12 mouse cellular contexts compared by ENCODE assay signal in genomic region chr1:134913535-134913934, GRCm38 (mm10). TPM values are rescaled to one million over a fixed set of nuclear protein-coding genes. Genes with fewer than 3 reads are reported as not detected.
DNase-seq lines count a peak whose midpoint lies in the region; ATAC-seq and TF ChIP-seq lines count a peak whose summit lies in the region.
"Had no signal": no experiment of that assay in that cellular context is flagged by ENCODE, and none has a peak within 500 bp of the region (broad histone marks: within the 10 kb centered on the region; RNA-seq: fewer than 3 reads in every experiment).

No protein-coding gene starts in this region.

- TF ChIP-seq CTCF in heart, adult 2 months (IDR thresholded peaks at IDR 0.05): no peak

- H3K27me3 ChIP-seq in heart, adult 2 months (ENCODE audit: control insufficient read depth, insufficient read depth, low read length): no peaks in the 10 kb centered on the region
- H3K27me3 ChIP-seq: limb, embryonic 12.5 days; neural tube, embryonic 13.5 days had no signal

- intact Hi-C loops in heart, adult 2 months (cut with DNase I): loop anchor here (2.0 kb wide), 1 partner anchor 41 kb away; the partner anchor contains the start of gene Ppp1r12b
- intact Hi-C loops in heart, postnatal 10 days (cut with DNase I): no loop called here

- peak overlapping the region; percentile 86 for H3K27ac ChIP-seq in heart, adult 2 months
- H3K27ac ChIP-seq: limb, embryonic 12.5 days; neural tube, embryonic 13.5 days had no signal

- 52% methylated on average over 4 of the region's 4 CpGs for WGBS in heart, adult 2 months

- peaks cover under 1% of the 10 kb centered on the region for H3K79me2 ChIP-seq in heart, adult 2 months (replicated peaks; ENCODE audit: control insufficient read depth, insufficient read depth, low read length)

- TF ChIP-seq POLR2A in heart, adult 2 months (IDR thresholded peaks at IDR 0.05; ENCODE audit: insufficient read depth, low read depth, low read length): no peak

- no peak overlapping the region for H3K4me3 ChIP-seq in heart, adult 2 months
- H3K4me3 ChIP-seq: limb, embryonic 12.5 days; neural tube, embryonic 13.5 days had no signal

- H3K36me3 ChIP-seq in heart, adult 2 months (ENCODE audit: control insufficient read depth, insufficient read depth, low read length): peaks cover 28% of the 10 kb centered on the region
- H3K36me3 ChIP-seq: limb, embryonic 12.5 days; neural tube, embryonic 13.5 days had no signal

- peaks cover 21% of the 10 kb centered on the region for H3K4me1 ChIP-seq in heart, adult 2 months (ENCODE audit: control insufficient read depth, insufficient read depth, low read length)
- H3K4me1 ChIP-seq: limb, embryonic 12.5 days; neural tube, embryonic 13.5 days had no signal

- TF ChIP-seq EP300 in heart, adult 2 months (IDR thresholded peaks at IDR 0.05; ENCODE audit: insufficient read depth, low read depth, low read length): peak; percentile 64; the same call in 1 of the 2 replicates

- H3K9ac ChIP-seq in heart, adult 2 months (ENCODE audit: low read depth, low read length): no peak overlapping the region
- H3K9ac ChIP-seq: limb, embryonic 12.5 days; neural tube, embryonic 13.5 days had no signal

- ATAC-seq in monocyte, adult 5-6 weeks (replicated peaks; ENCODE audit: insufficient number of reproducible peaks, low FRiP score, low TSS enrichment, poor library complexity, severe bottlenecking): no peak

- DNase-seq in heart, adult 2 months: peak in 1 of 2 experiments; percentile 61
- DNase-seq in heart, postnatal 10 days: no peak
- DNase-seq in NIH3T3 (ENCODE audit: low read depth): peak; percentile 61
- peak; percentile 18 for DNase-seq in cerebellum, adult 8-10 months
- peak; percentile 59 for DNase-seq in gonadal fat pad, adult 2 months (ENCODE audit: low read depth)
- DNase-seq in urinary bladder, postnatal 25 days (ENCODE audit: low spot score): no peak
- no peak for DNase-seq in left cerebral cortex, adult 9 months (ENCODE audit: low spot score in 2 of 2)
- DNase-seq: kidney, postnatal 14 days; thymus, postnatal 14 days had no signal

RNA-seq across cellular contexts. Expression of gene Ppp1r12b, which starts 42.2 kb away (rescaled TPM):
- total RNA-seq in heart, adult 2 months (2021): 100 to 1,000 TPM; 150 to 161 TPM
- polyA plus RNA-seq in heart, adult 2 months (2012; rRNA removed): 55.4 and 84.2 TPM in 2 replicates
- 100 to 1,000 TPM; 130 to 131 TPM for total RNA-seq in heart, postnatal 10 days (2021)
- polyA plus RNA-seq in gonadal fat pad, adult 2 months (2012; rRNA removed): 23.1 and 24.4 TPM in 2 replicates
- total RNA-seq in monocyte, adult 5-6 weeks (2017): 4.5 to 13.3 TPM (median 7.7 TPM) in 3 replicates

RNA-seq across cellular contexts. Expression of gene Ube2t, which starts 48.8 kb away (rescaled TPM):
- 1 to 10 TPM; 5.9 TPM for total RNA-seq in heart, adult 2 months (2021)
- polyA plus RNA-seq in heart, adult 2 months (2012; rRNA removed): 3.0 and 3.2 TPM in 2 replicates
- total RNA-seq in heart, postnatal 10 days (2021): 10 to 100 TPM in 1 of 2 experiments, 1 to 10 TPM in 1; 9.6 to 10.1 TPM
- polyA plus RNA-seq in gonadal fat pad, adult 2 months (2012; rRNA removed): 0.95 and 1.3 TPM in 2 replicates
- 2.3 to 8.6 TPM (median 3.1 TPM) in 3 replicates for total RNA-seq in monocyte, adult 5-6 weeks (2017)

Comparison
In these comparisons a context has a peak if more than half of its experiments do, and no peak if none do; other contexts are left out.
1. DNase-seq: peak in NIH3T3 (single experiment), cerebellum, adult 8-10 months (single experiment) and gonadal fat pad, adult 2 months (single experiment); none in heart, postnatal 10 days (0 of 2), urinary bladder, postnatal 25 days (single experiment) and left cerebral cortex, adult 9 months (0 of 2).